Mouse (Mus musculus) 416B (cell line): ENCODE measurements around the gene Ugcg.

Experiments used
- DNase-seq: peaks from one replicate; pipeline ENCODE4 v3.0.0; 2011; ENCODE audit warnings: low read depth

The Ugcg gene

GRCm38 (mm10) chr4:59227047-59227446 lies 38.0 kb downstream of the Ugcg start:
- no peak for DNase-seq

- DNase-seq, result no peak
Measured at GRCm38 (mm10) chr4:59228951-59229350, 39.9 kb downstream of the Ugcg start.

GRCm38 (mm10) chr4:59231266-59232055 lies 42.4 kb downstream of the Ugcg start:
- peak; percentile 55 for DNase-seq

GRCm38 (mm10) chr4:59234014-59234413 lies 45.0 kb downstream of the Ugcg start:
- DNase-seq, result no peak

GRCm38 (mm10) chr4:59234451-59235216 lies 45.6 kb downstream of the Ugcg start:
- DNase-seq, result peak; percentile 48

GRCm38 (mm10) chr4:59236362-59236761 lies 47.3 kb downstream of the Ugcg start:
- DNase-seq, result no peak

GRCm38 (mm10) chr4:59238641-59239311 lies 49.7 kb downstream of the Ugcg start:
- DNase-seq, result peak; percentile 77

GRCm38 (mm10) chr4:59239312-59239728 lies 50.3 kb downstream of the Ugcg start:
- peak; percentile 77 for DNase-seq

GRCm38 (mm10) chr4:59240160-59240559 lies 51.1 kb downstream of the Ugcg start:
- no peak for DNase-seq

- DNase-seq, result peak; percentile 40
Measured at GRCm38 (mm10) chr4:59241096-59241495, 52.0 kb downstream of the Ugcg start.

GRCm38 (mm10) chr4:59242221-59242620 lies 53.2 kb downstream of the Ugcg start:
- DNase-seq, result no peak

- DNase-seq, result no peak
Measured at GRCm38 (mm10) chr4:59243802-59244493, 54.9 kb downstream of the Ugcg start.

GRCm38 (mm10) chr4:59244791-59245555 lies 55.9 kb downstream of the Ugcg start:
- no peak for DNase-seq

- DNase-seq, result no peak
Measured at GRCm38 (mm10) chr4:59245776-59246175, 56.7 kb downstream of the Ugcg start.

GRCm38 (mm10) chr4:59247545-59247944 lies 58.5 kb downstream of the Ugcg start:
- no peak for DNase-seq

- peak; percentile 34 for DNase-seq
Measured at GRCm38 (mm10) chr4:59248035-59248434, 59.0 kb downstream of the Ugcg start.

- DNase-seq, result no peak
Measured at GRCm38 (mm10) chr4:59252386-59253054, 63.5 kb downstream of the Ugcg start.

GRCm38 (mm10) chr4:59253055-59253434 lies 64.0 kb downstream of the Ugcg start:
- no peak for DNase-seq

- peak; percentile 57 for DNase-seq
Measured at GRCm38 (mm10) chr4:59254397-59254796, 65.3 kb downstream of the Ugcg start.

GRCm38 (mm10) chr4:59255988-59256387 lies 66.9 kb downstream of the Ugcg start:
- DNase-seq, result peak; percentile 71

- no peak for DNase-seq
Measured at GRCm38 (mm10) chr4:59257866-59258265, 68.8 kb downstream of the Ugcg start.
